Mouse (Mus musculus): Measurements from ENCODE around the gene Dennd4b. TPM values are rescaled to one million over a fixed set of nuclear protein-coding genes. Genes with fewer than 3 reads are reported as not detected.
"Not testable (repeated sequence)": the region's sequence is repeated elsewhere in the genome, so short reads cannot be mapped to it uniquely, and the experiment has no call there.

Gene Dennd4b
- polyA plus RNA-seq, 1 experiment from 2014 or later, result 2.3 TPM

DNA sequence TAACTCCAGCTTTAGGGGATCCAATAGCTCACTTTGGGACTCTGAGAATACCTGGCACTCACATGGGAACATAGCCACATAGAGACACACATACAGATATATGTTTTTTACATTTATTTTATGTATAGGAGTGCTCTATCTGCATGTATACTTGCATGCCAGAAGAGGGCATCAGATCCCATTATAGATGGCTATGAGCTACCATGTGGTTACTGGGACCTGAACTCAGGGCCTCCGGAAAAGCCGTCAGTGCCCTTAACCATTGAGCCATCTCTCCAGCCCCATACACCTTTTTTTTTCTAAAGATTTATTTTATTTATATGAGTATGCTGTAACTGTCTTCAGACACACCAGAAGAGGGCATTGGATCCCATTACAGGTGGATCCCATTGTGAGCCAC is 19.2 kb downstream of the Dennd4b start:
- TF ChIP-seq EP300 (IDR thresholded peaks at IDR 0.05) (no peak), CTCF (IDR thresholded peaks at IDR 0.05) (0 out of 2 replicates have a peak, but pooled peaks have one; percentile 21)
- H3K4me3 ChIP-seq (ENCODE audit: low read depth, low read length), result no peak overlapping the region
- WGBS, result 95% methylated on average over 2 of the region's 2 CpGs
- H3K4me1 ChIP-seq (ENCODE audit: insufficient read depth, low read depth, low read length), result no peaks in the 10 kb centered on the region; the same call in 1 of the 2 replicates
- no peak overlapping the region for H3K27ac ChIP-seq (ENCODE audit: low read length)
- ATAC-seq, result no peak
- H3K9ac ChIP-seq (replicated peaks; ENCODE audit: low read depth), result no peak overlapping the region
- H3K27me3 ChIP-seq (replicated peaks; ENCODE audit: insufficient read depth, low read length), result no peaks in the 10 kb centered on the region
- no peaks in the 10 kb centered on the region for H3K36me3 ChIP-seq (ENCODE audit: insufficient read depth, low read length)
- no peak overlapping the region for H3K4me2 ChIP-seq (replicated peaks; ENCODE audit: low read depth, low read length)
- DNase-seq (ENCODE audit: low spot score), result no peak
- no peaks in the 10 kb centered on the region for H3K9me3 ChIP-seq (ENCODE audit: low read length)

GRCm38 (mm10) chr3:90289403-90289802 is 24.4 kb downstream of the Dennd4b start:
- not testable (repeated sequence) for H3K9me3 ChIP-seq (ENCODE audit: low read length); H3K27me3 ChIP-seq (replicated peaks; ENCODE audit: insufficient read depth, low read length); DNase-seq (ENCODE audit: low spot score); ATAC-seq; H3K4me3 ChIP-seq (ENCODE audit: low read depth, low read length); H3K4me1 ChIP-seq (ENCODE audit: insufficient read depth, low read depth, low read length); H3K4me2 ChIP-seq (replicated peaks; ENCODE audit: low read depth, low read length); H3K27ac ChIP-seq (ENCODE audit: low read length); H3K9ac ChIP-seq (replicated peaks; ENCODE audit: low read depth); H3K36me3 ChIP-seq (ENCODE audit: insufficient read depth, low read length)
- WGBS, result 66% methylated on average over 3 of the region's 3 CpGs

DNA sequence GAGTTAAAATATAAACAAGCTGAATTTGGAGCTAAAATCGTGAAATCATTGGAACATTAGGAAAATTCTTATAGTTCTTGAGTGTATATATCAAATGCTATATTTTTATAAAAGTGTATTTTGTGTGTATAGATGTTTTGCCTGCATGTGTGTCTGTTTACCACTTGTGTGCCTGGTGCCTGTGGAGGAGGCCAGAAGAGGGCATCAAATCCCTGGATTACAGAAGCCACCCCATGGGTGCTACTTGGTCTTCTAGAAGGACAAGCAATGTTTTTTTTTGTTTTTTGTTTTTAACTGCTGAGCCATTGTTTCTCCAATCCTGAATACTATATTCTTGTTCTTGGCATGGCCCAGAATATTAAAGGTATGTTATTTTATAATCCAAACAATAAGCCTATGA is 25.6 kb downstream of the Dennd4b start:
- Histone ChIP-seq H3K9me3 (ENCODE audit: low read length) (no peaks in the 10 kb centered on the region), H3K4me2 (replicated peaks; ENCODE audit: low read depth, low read length) (no peak overlapping the region), H3K4me1 (ENCODE audit: insufficient read depth, low read depth, low read length) (peaks cover 10% of the 10 kb centered on the region; the same call in 1 of the 2 replicates), H3K36me3 (ENCODE audit: insufficient read depth, low read length) (no peaks in the 10 kb centered on the region), H3K27ac (ENCODE audit: low read length) (no peak overlapping the region), H3K27me3 (replicated peaks; ENCODE audit: insufficient read depth, low read length) (no peaks in the 10 kb centered on the region), H3K9ac (replicated peaks; ENCODE audit: low read depth) (no peak overlapping the region), H3K4me3 (ENCODE audit: low read depth, low read length) (no peak overlapping the region)
- ATAC-seq (no peak), DNase-seq (ENCODE audit: low spot score) (no peak)
- WGBS, result 80% methylated on average over 1 of the region's 1 CpGs
- TF ChIP-seq CTCF (IDR thresholded peaks at IDR 0.05), result no peak
- TF ChIP-seq EP300 (IDR thresholded peaks at IDR 0.05), result no peak

GRCm38 (mm10) chr3:90291982-90292344 is 27.0 kb downstream of the Dennd4b start:
- 25% methylated on average over 2 of the region's 2 CpGs for WGBS
- Histone ChIP-seq H3K9ac (replicated peaks; ENCODE audit: low read depth) (peak overlapping the region; percentile 57), H3K27ac (ENCODE audit: low read length) (peak overlapping the region; percentile 85), H3K9me3 (ENCODE audit: low read length) (no peaks in the 10 kb centered on the region), H3K4me3 (ENCODE audit: low read depth, low read length) (peak overlapping the region; percentile 99), H3K27me3 (replicated peaks; ENCODE audit: insufficient read depth, low read length) (no peaks in the 10 kb centered on the region), H3K36me3 (ENCODE audit: insufficient read depth, low read length) (no peaks in the 10 kb centered on the region), H3K4me1 (ENCODE audit: insufficient read depth, low read depth, low read length) (peaks cover 12% of the 10 kb centered on the region; the same call in 1 of the 2 replicates), H3K4me2 (replicated peaks; ENCODE audit: low read depth, low read length) (peak overlapping the region; percentile 60)
- no peak for TF ChIP-seq EP300 (IDR thresholded peaks at IDR 0.05)
- ATAC-seq (no peak), DNase-seq (ENCODE audit: low spot score) (no peak)

- ATAC-seq (peak; percentile 98), DNase-seq (ENCODE audit: low spot score) (peak; percentile 100)
- Histone ChIP-seq H3K27ac (ENCODE audit: low read length) (peak within 1 kb of the TSS; percentile 98), H3K36me3 (ENCODE audit: insufficient read depth, low read length) (no peaks in the 10 kb centered on the region), H3K4me1 (ENCODE audit: insufficient read depth, low read depth, low read length) (peaks cover 15% of the 10 kb centered on the region; the same call in 1 of the 2 replicates), H3K4me3 (ENCODE audit: low read depth, low read length) (peak within 1 kb of the TSS; percentile 99), H3K9ac (replicated peaks; ENCODE audit: low read depth) (peak within 1 kb of the TSS; percentile 91), H3K27me3 (replicated peaks; ENCODE audit: insufficient read depth, low read length) (no peaks in the 10 kb centered on the region), H3K4me2 (replicated peaks; ENCODE audit: low read depth, low read length) (peak within 1 kb of the TSS; percentile 80), H3K9me3 (ENCODE audit: low read length) (no peaks in the 10 kb centered on the region)
- no peak for TF ChIP-seq CTCF (IDR thresholded peaks at IDR 0.05)
- peak; percentile 85 for TF ChIP-seq EP300 (IDR thresholded peaks at IDR 0.05)
- under 1% methylated on average over 44 of the region's 47 CpGs for WGBS
These were observed 27.6 kb downstream of the Dennd4b start, which contains the start of gene Gatad2b for GRCm38 (mm10) chr3:90292345-90293275. Gene Gatad2b (plus strand): TSS chr3:90293178.

- no peaks in the 10 kb centered on the region for H3K36me3 ChIP-seq (ENCODE audit: insufficient read depth, low read length)
- H3K4me2 ChIP-seq (replicated peaks; ENCODE audit: low read depth, low read length), result peak overlapping the region; percentile 80
- DNase-seq (ENCODE audit: low spot score) (peak; percentile 78), ATAC-seq (peak; percentile 27)
- H3K27ac ChIP-seq (ENCODE audit: low read length), result peak overlapping the region; percentile 98
- H3K27me3 ChIP-seq (replicated peaks; ENCODE audit: insufficient read depth, low read length), result no peaks in the 10 kb centered on the region
- no peak for TF ChIP-seq EP300 (IDR thresholded peaks at IDR 0.05)
- TF ChIP-seq CTCF (IDR thresholded peaks at IDR 0.05), result no peak
- 0% methylated on average over 19 of the region's 68 CpGs for WGBS
- peak overlapping the region; percentile 99 for H3K4me3 ChIP-seq (ENCODE audit: low read depth, low read length)
- peak overlapping the region; percentile 91 for H3K9ac ChIP-seq (replicated peaks; ENCODE audit: low read depth)
- no peaks in the 10 kb centered on the region for H3K9me3 ChIP-seq (ENCODE audit: low read length)
- peaks cover 15% of the 10 kb centered on the region; the same call in 1 of the 2 replicates for H3K4me1 ChIP-seq (ENCODE audit: insufficient read depth, low read depth, low read length)
These were observed 28.5 kb downstream of the Dennd4b start for GRCm38 (mm10) chr3:90293352-90294063.

Data from lung, postnatal 0 days (tissue).